Mouse (Mus musculus) adrenal gland, postnatal 14 days (tissue): ENCODE results near the gene Osbpl10. TPM values are rescaled to one million over a fixed set of nuclear protein-coding genes. Genes with fewer than 3 reads are reported as not detected.
A peak's percentile ranks its signal among the peaks of the same experiment; 100 is the strongest.
"Not testable (repeated sequence)": the region's sequence is repeated elsewhere in the genome, so short reads cannot be mapped to it uniquely, and the experiment has no call there.

Experiments used
- DNase-seq: peaks from one replicate; pipeline ENCODE4 v3.0.0; 2021; ENCODE audit warnings: mixed read lengths
- long read RNA-seq, 2 experiments: library from polyadenylated mRNA; stranded (forward); transcript quantifications; one replicate each; pipeline ENCODE4 v2.0.0; 2021
- total RNA-seq: library from RNA; stranded (reverse); gene quantifications from 2 replicates; pipeline ENCODE4 v1.2.3, GENCODE M21; 2021

Gene Osbpl10
- total RNA-seq, result 6.8 and 8.6 TPM in 2 replicates
- long read RNA-seq, experiment 1, partial matches to known transcripts, result 0 of 8 reads
- long read RNA-seq, experiment 1, other reads (novel, unspliced or antisense), result 6 of 8 reads
- long read RNA-seq, experiment 2, partial matches to known transcripts, result 0 of 2 reads
- long read RNA-seq, experiment 2, other reads (novel, unspliced or antisense), result 1 of 2 reads

GRCm38 (mm10) chr9:114978281-114979111 lies at the start of gene Osbpl10:
Gene Osbpl10 (plus strand): TSS chr9:114978569.
- peak; percentile 84 for DNase-seq

- peak; percentile 75 for DNase-seq
Measured at GRCm38 (mm10) chr9:114930464-114931090, 47.8 kb upstream of the Osbpl10 start.

- peak; percentile 57 for DNase-seq
Measured at GRCm38 (mm10) chr9:114932607-114933006, 45.8 kb upstream of the Osbpl10 start.

GRCm38 (mm10) chr9:114933037-114933722 lies 45.2 kb upstream of the Osbpl10 start:
- DNase-seq, result peak; percentile 82

- peak; percentile 99 for DNase-seq
Measured at GRCm38 (mm10) chr9:114933723-114934171, 44.6 kb upstream of the Osbpl10 start, which contains the start of gene Gpd1l. Gene Gpd1l (minus strand): TSS chr9:114933987.

- peak; percentile 17 for DNase-seq
Measured at GRCm38 (mm10) chr9:114934231-114934630, 44.1 kb upstream of the Osbpl10 start.

- no peak for DNase-seq
Measured at GRCm38 (mm10) chr9:114935321-114935720, 43.0 kb upstream of the Osbpl10 start.

- DNase-seq, result no peak
Measured at GRCm38 (mm10) chr9:114936687-114937086, 41.7 kb upstream of the Osbpl10 start.

- no peak for DNase-seq
Measured at GRCm38 (mm10) chr9:114944642-114945041, 33.7 kb upstream of the Osbpl10 start.

- DNase-seq, result no peak
Measured at GRCm38 (mm10) chr9:114945576-114945975, 32.8 kb upstream of the Osbpl10 start.

GRCm38 (mm10) chr9:114948395-114948794 lies 30.0 kb upstream of the Osbpl10 start:
- peak; percentile 65 for DNase-seq

- DNase-seq, result no peak
Measured at GRCm38 (mm10) chr9:114952866-114953265, 25.5 kb upstream of the Osbpl10 start.

GRCm38 (mm10) chr9:114955340-114955739 lies 23.0 kb upstream of the Osbpl10 start:
- no peak for DNase-seq

- peak; percentile 48 for DNase-seq
Measured at GRCm38 (mm10) chr9:114956945-114957344, 21.4 kb upstream of the Osbpl10 start.

GRCm38 (mm10) chr9:114960043-114960789 lies 18.2 kb upstream of the Osbpl10 start:
- peak; percentile 15 for DNase-seq

GRCm38 (mm10) chr9:114960844-114961243 lies 17.5 kb upstream of the Osbpl10 start:
- no peak for DNase-seq

- DNase-seq, result no peak
Measured at GRCm38 (mm10) chr9:114964093-114964492, 14.3 kb upstream of the Osbpl10 start.

- DNase-seq, result not testable (repeated sequence)
Measured at GRCm38 (mm10) chr9:114966286-114966685, 12.1 kb upstream of the Osbpl10 start.

- peak; percentile 23 for DNase-seq
Measured at GRCm38 (mm10) chr9:114977461-114978280, 698 bp upstream of the Osbpl10 start.

GRCm38 (mm10) chr9:114979969-114980368 lies 1.6 kb downstream of the Osbpl10 start:
- no peak for DNase-seq
